Mouse (Mus musculus) spleen, adult 2 months (tissue): ENCODE data around the gene Ate1. TPM values are rescaled to one million over a fixed set of nuclear protein-coding genes. Genes with fewer than 3 reads are reported as not detected.

Experiments used
- DNase-seq, 2 experiments: peaks; one replicate each; pipeline versions ENCODE4 v3.0.0 to v3.0.0-alpha.2; 2012 to 2021; ENCODE audit warnings: low spot score in 2 of 2, low read depth in 1 of 2
- H3K27ac ChIP-seq: fragments of 200-500 bp; 2 replicates; pipeline ENCODE4 v1.5.1; 2012; ENCODE audit warnings: low read length, inconsistent platforms; ENCODE audit not compliant: insufficient read depth
- H3K27me3 ChIP-seq: fragments of 200-500 bp; 2 replicates; pipeline ENCODE4 v1.6.1; 2012; ENCODE audit warnings: mild to moderate bottlenecking, moderate library complexity, low read length, inconsistent platforms; ENCODE audit not compliant: control insufficient read depth, insufficient read depth
- H3K36me3 ChIP-seq: fragments of 200-500 bp; 2 replicates; pipeline ENCODE4 v1.6.1; 2012; ENCODE audit warnings: mild to moderate bottlenecking, low read length, inconsistent platforms; ENCODE audit not compliant: control insufficient read depth, insufficient read depth
- H3K4me1 ChIP-seq: fragments of 200-500 bp; 2 replicates; pipeline ENCODE4 v1.6.1; 2011; ENCODE audit warnings: inconsistent platforms; ENCODE audit not compliant: control insufficient read depth, insufficient read depth, insufficient read length
- H3K4me3 ChIP-seq: fragments of 200-500 bp; 2 replicates; pipeline ENCODE4 v1.5.1; 2011; ENCODE audit warnings: mild to moderate bottlenecking, inconsistent platforms; ENCODE audit not compliant: insufficient read depth, insufficient read length; ENCODE audit errors: extremely low read depth
- CTCF ChIP-seq: fragments of 200-500 bp; IDR thresholded peaks from 2 replicates; pipeline ENCODE4 v1.5.1; 2011; ENCODE audit warnings: mild to moderate bottlenecking, inconsistent platforms; ENCODE audit not compliant: insufficient read depth, insufficient read length, insufficient replicate concordance; ENCODE audit errors: extremely low read depth
- POLR2A ChIP-seq: fragments of 200-500 bp; IDR thresholded peaks from 2 replicates; pipeline ENCODE4 v1.6.1; 2011; ENCODE audit warnings: low read depth, low read length, inconsistent platforms
- WGBS: fragments of 180-500 bp; shearing (Covaris S2); methylation state at CpG from one replicate; pipeline ENCODE4 v1.1.7; 2018; 5-methylcytosine and 5-hydroxymethylcytosine counted together
- polyA plus RNA-seq: library from polyadenylated mRNA; depleted of rRNA; stranded (reverse); fragments of >200 nt; gene quantifications from 2 replicates; pipeline ENCODE4 v1.2.3, GENCODE M21; 2012

The Ate1 gene
- polyA plus RNA-seq, 1 experiment = 5.3 TPM

DNA sequence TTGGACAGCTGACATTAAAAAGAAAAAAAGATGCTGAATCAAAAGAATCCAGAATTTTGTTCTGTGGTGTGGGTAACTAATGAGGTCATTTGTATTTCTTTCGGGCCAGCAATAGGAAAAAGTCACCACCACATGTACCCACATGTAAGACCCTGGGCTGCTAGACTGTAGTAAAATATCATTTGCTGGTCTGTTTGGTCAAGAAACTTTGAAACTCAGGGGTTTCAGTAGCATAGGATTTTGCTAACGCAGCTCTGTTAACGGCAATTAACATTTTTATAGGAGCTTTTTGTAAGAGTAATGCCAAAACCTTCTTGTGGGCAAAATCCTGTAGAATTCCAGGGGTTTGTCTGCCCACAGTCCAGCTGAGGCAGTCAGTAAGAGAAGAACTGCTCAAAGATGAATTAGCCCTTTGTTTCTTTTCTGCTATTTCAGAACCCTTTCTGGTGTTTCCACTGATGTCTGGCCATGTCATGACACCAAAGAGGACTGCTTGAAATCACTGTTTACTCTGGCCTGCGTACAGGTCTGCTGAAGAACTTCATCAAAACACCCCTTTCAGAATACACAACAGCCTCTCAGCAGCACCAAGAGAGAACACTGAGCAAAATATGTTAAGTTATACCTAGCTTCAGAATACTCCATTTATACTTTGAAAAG, 64.5 kb downstream of the Ate1 start:
- Histone ChIP-seq H3K4me3 (no peak overlapping the region), H3K4me1 (no peaks in the 10 kb centered on the region), H3K27me3 (no peaks in the 10 kb centered on the region), H3K27ac (no peak overlapping the region), H3K36me3 (peaks cover 2% of the 10 kb centered on the region)
- DNase-seq = no peak
- TF ChIP-seq CTCF (no peak), POLR2A (no peak)
- 95% methylated on average over 4 of the region's 4 CpGs for WGBS

DNA sequence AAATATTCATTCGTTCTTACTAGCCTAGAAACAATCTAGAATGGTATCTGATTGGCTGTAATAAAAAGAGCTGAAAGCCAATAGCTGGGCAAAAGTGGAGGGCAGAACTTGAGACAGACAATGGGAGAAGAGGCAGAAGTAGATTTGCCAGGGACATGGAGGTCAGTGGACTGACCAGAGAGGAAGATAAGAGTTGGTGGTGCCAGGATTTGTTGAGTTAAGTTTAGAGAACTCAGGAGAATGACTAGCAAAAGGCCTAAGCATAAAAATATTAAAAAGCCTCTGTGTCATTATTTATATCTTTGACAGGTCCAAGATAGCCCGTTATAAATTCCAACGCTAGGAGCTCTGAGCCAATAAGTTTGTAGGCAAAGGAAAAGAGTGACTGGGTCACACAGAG, 65.9 kb downstream of the Ate1 start:
- Histone ChIP-seq H3K36me3 (peaks cover 6% of the 10 kb centered on the region), H3K27ac (no peak overlapping the region), H3K4me1 (no peaks in the 10 kb centered on the region), H3K27me3 (no peaks in the 10 kb centered on the region), H3K4me3 (no peak overlapping the region)
- 93% methylated on average over 3 of the region's 3 CpGs for WGBS
- no peak for DNase-seq
- TF ChIP-seq CTCF (no peak), POLR2A (no peak)

DNA sequence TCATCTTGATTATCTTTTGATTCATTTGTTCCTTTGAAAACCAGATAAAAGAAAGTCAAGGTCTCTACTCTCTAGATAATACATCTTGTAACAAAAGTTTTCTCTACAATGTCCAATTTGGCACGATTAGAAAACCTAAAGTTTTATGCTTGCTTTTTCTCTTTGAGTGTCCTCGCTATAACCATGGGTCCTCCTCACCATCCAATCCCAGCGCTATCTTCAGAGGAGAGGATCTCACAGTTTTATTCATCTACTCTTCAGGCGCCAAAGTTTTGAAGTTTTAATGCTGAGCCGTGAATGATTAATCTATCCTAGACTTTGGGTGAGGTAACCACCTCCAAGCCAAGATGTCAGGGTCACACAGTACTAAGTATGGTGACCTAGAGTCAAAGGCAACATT, 84.4 kb downstream of the Ate1 start:
- DNase-seq = no peak
- TF ChIP-seq POLR2A (no peak), CTCF (no peak)
- no peaks in the 10 kb centered on the region for H3K4me1 ChIP-seq
- no peak overlapping the region for H3K27ac ChIP-seq
- no peaks in the 10 kb centered on the region for H3K36me3 ChIP-seq
- no peak overlapping the region for H3K4me3 ChIP-seq
- no peaks in the 10 kb centered on the region for H3K27me3 ChIP-seq
- WGBS = 91% methylated on average over 5 of the region's 5 CpGs

DNA sequence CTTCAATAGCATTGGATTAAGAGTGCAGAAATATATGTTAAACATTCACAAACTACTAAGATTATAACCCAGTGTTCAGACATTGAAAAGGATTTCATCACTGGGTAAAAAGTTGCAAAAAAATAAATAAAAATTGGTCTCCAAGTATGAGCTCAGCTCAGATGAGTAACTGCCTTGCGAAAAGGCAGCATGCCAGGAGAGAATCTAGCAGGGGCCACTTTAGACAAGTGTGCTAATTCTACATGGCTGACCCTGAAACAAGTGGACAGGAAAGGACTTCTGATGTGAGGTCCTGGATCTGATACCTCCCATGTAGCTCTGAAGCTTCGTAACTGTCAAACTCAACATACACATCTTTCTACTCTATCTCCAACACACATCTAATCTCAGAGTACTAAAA, 88.0 kb downstream of the Ate1 start:
- no peak overlapping the region for H3K4me3 ChIP-seq
- no peaks in the 10 kb centered on the region for H3K4me1 ChIP-seq
- no peaks in the 10 kb centered on the region for H3K27me3 ChIP-seq
- no peak for TF ChIP-seq POLR2A
- no peak overlapping the region for H3K27ac ChIP-seq
- DNase-seq = no peak
- WGBS = 85% methylated on average over 2 of the region's 2 CpGs
- no peaks in the 10 kb centered on the region for H3K36me3 ChIP-seq

DNA sequence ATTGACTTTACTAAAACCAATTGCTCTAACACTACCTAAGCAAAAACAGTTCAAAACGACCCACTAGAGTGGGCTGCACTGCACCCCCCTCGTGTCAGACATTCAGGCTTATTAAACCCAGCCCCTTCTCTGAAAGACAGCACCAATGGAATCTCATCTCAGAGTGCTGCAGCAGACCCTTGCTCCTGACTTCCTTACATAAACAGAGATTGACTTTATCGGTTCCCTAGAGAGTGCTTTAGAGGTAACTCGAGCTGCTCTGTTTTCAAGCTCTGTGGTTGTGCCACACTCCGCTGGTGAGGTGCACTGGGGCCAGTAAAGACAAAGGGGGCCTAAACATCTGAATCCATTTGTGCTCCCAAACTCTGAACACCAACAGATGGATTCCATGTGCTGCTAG, 93.6 kb downstream of the Ate1 start:
- TF ChIP-seq POLR2A (no peak), CTCF (no peak)
- DNase-seq = no peak
- H3K4me3 ChIP-seq = no peak overlapping the region
- H3K4me1 ChIP-seq = no peaks in the 10 kb centered on the region
- no peaks in the 10 kb centered on the region; the same call in 1 of the 2 replicates for H3K36me3 ChIP-seq
- no peaks in the 10 kb centered on the region for H3K27me3 ChIP-seq
- 84% methylated on average over 5 of the region's 5 CpGs for WGBS
- H3K27ac ChIP-seq = no peak overlapping the region

DNA sequence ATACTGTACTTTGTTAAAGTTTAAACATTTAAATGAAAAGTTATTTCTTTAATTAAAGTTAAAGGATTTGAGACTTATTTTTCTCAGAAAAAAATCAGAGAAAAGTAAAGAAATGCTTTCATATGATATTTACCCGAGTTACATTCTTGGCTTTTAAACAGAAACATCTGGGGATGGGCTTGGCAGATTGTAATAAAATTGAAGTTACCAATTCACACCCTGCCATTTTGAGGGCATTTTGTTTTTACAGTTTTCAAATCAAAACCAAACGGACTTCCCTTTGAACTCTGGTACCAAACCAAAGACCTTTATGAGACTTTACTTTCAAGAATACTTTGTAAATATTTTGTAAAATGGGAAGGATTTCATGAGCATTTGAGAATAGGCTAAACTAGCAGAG, 94.2 kb downstream of the Ate1 start:
- no peak for TF ChIP-seq CTCF
- TF ChIP-seq POLR2A = no peak
- 84% methylated on average over 2 of the region's 2 CpGs for WGBS
- H3K27me3 ChIP-seq = no peaks in the 10 kb centered on the region

DNA sequence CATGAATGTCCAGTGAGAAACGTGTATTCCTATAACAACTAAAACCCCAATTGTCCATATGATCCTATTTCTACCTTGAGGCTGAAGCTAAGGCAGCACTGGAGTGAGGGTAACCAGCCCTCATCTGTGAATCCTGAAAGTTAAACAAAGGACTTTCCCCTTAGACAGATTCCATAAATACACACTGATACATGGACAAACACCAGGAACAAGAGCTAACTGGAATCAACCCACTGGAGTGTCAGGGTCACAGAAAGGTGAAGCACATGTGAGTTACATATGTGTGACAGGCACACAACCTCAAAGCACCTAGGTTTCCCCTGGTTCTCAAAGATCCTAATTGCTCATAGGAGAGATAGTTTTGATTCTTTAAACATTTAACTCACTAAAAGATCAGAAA, 100.2 kb downstream of the Ate1 start:
- H3K27ac ChIP-seq = no peak overlapping the region
- TF ChIP-seq CTCF (no peak), POLR2A (no peak)
- 91% methylated on average over 1 of the region's 1 CpGs for WGBS
- no peak overlapping the region for H3K4me3 ChIP-seq
- H3K4me1 ChIP-seq = no peaks in the 10 kb centered on the region
- DNase-seq = no peak
- H3K27me3 ChIP-seq = no peaks in the 10 kb centered on the region
- peaks cover 4% of the 10 kb centered on the region; the same call in 1 of the 2 replicates for H3K36me3 ChIP-seq

More for the DNA sequence above, 94.2 kb downstream of the Ate1 start:
- Histone ChIP-seq H3K27ac (no peak overlapping the region), H3K36me3 (no peaks in the 10 kb centered on the region; the same call in 1 of the 2 replicates), H3K4me1 (no peaks in the 10 kb centered on the region), H3K4me3 (no peak overlapping the region)
- DNase-seq = no peak
